Mouse (Mus musculus): ENCODE measurements around the gene Bid. TPM values are rescaled to one million over a fixed set of nuclear protein-coding genes. Genes with fewer than 3 reads are reported as not detected.
"Not testable (repeated sequence)": the region's sequence is repeated elsewhere in the genome, so short reads cannot be mapped to it uniquely, and the experiment has no call there.

Bid gene
- polyA plus RNA-seq, 1 experiment: 23.3 TPM

DNA sequence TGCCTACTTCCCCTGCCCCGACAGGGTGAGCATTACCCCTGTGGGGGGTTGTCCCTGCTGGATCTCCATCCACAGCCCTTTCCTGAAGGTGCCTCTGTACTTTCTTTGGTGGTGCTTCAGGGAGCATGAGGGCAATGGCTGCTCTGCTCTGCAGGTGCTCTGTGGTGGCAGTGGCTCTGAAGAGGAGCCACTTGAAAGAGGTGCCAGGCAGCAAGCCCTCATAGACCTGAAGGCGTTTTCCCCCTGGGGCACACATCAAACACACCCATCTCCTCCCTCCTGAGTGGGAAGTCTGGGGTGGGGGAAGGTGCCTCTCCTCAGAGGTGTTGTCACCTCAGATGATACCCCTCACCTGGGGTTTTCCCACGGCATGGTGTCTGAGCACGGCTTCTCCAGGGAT, 17.5 kb upstream of the Bid start:
- no peak for TF ChIP-seq POLR2A (IDR thresholded peaks at IDR 0.05; ENCODE audit: borderline replicate concordance, extremely low read depth, insufficient read depth, insufficient read length, poor library complexity, severe bottlenecking)
- TF ChIP-seq CTCF (IDR thresholded peaks at IDR 0.05; ENCODE audit: borderline replicate concordance, extremely low read depth, insufficient read depth, insufficient read length): no peak
- no peak for DNase-seq (ENCODE audit: low read depth)

DNA sequence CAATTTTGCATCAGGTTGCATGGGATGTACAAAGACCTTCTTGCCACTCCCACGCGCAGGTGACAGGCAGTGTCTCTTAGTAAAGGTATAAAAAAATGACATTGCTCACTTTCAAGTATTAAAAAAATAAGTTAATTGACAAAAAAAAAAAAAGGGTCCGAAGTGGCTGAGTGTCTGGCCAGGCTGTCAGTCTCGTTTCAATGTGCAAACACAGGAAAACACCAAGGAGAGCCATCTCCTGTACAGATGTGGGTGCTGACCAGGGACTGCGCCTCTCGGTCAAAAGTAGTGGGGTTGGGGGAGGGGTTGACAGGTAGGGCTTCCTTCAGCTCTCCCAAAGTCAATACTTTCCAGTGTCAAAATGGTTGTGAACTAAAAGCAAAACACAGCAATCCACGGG, 17.0 kb upstream of the Bid start:
- no peak for TF ChIP-seq POLR2A (IDR thresholded peaks at IDR 0.05; ENCODE audit: borderline replicate concordance, extremely low read depth, insufficient read depth, insufficient read length, poor library complexity, severe bottlenecking)
- no peak for TF ChIP-seq CTCF (IDR thresholded peaks at IDR 0.05; ENCODE audit: borderline replicate concordance, extremely low read depth, insufficient read depth, insufficient read length)
- no peak for DNase-seq (ENCODE audit: low read depth)

DNA sequence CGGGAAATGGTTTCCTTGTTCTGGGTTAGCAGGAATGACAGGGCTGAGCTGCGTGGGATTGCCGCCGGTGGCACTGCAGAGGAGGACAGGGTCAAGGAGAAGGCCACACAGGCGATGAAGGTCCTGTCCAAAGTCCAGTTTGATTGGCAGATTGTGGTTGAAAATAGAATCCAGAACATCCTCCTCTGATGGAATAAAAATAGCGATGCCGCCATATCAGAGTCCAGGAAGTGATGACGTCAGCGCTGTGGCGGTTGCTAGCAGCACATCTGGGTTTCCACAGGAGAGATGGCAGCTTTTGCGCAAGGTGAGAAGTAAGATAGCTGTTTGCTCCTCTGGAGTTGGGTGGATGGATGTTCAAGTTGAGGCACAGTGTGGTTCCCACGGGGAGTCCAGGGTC, 15.9 kb upstream of the Bid start:
- TF ChIP-seq CTCF (IDR thresholded peaks at IDR 0.05; ENCODE audit: borderline replicate concordance, extremely low read depth, insufficient read depth, insufficient read length): no peak
- no peak for TF ChIP-seq POLR2A (IDR thresholded peaks at IDR 0.05; ENCODE audit: borderline replicate concordance, extremely low read depth, insufficient read depth, insufficient read length, poor library complexity, severe bottlenecking)
- no peak for DNase-seq (ENCODE audit: low read depth)

DNA sequence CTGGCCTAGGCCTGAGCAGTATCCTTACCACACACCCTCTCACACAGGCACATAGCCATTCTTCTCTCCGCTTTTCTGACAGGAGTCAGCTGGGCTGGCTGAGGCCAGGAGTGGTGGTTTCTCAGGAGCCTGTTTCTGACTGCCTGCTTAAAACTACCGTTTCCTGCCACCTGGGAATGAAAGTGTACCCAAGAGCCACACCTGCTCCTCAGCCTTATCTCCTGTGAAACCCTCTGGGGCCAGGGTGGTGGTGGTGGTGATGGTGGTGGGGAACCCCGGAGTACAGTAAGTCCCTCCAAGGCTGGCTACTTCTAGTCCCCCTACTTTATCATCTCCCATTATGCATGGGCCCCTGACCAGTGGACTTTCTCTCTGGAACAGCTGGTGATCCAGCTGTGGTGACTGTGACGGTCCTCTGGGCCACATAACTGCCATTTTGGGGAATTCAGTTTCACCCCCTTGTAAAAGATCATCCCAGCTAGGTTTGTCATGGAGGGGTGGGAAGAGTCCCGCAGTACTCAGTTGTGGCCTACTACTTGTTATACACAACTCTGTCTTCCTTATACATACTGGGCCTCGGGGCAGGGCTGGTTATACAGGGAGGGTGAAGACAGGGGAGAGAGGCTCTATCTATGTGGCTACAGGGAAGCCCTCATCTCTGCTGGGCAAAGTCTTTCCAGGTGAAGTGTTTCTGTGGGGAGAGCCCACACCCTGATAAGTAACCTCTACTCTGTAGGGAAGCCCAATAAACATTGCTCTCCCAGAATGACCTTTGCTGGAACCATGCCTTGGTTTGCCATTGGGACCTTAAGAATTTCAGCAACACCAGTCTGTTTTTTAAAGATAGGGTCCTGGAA, 14.0 kb upstream of the Bid start:
- DNase-seq (ENCODE audit: low read depth): no peak
- TF ChIP-seq POLR2A (IDR thresholded peaks at IDR 0.05; ENCODE audit: borderline replicate concordance, extremely low read depth, insufficient read depth, insufficient read length, poor library complexity, severe bottlenecking) (no peak), CTCF (IDR thresholded peaks at IDR 0.05; ENCODE audit: borderline replicate concordance, extremely low read depth, insufficient read depth, insufficient read length) (no peak)

DNA sequence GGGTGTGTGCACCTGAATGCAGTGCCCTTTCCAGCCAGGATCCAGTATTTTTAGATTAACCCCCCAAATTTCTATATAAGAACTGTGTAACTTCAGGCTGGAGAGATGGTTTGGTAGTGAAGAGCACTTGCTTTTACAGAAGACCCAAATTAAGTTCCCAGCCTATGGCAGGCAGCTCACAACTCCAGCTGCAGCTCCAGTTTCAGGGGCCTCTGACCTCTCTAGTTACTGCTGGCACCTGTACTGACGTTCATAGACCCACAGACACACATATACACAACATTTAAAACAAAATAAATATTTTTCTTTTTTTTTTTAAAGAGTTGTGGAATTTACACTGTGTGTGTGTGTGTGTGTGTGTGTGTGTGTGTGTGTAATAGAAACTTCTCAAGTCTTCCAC, 12.8 kb upstream of the Bid start:
- no peak for TF ChIP-seq POLR2A (IDR thresholded peaks at IDR 0.05; ENCODE audit: borderline replicate concordance, extremely low read depth, insufficient read depth, insufficient read length, poor library complexity, severe bottlenecking)
- no peak for TF ChIP-seq CTCF (IDR thresholded peaks at IDR 0.05; ENCODE audit: borderline replicate concordance, extremely low read depth, insufficient read depth, insufficient read length)
- DNase-seq (ENCODE audit: low read depth): no peak

DNA sequence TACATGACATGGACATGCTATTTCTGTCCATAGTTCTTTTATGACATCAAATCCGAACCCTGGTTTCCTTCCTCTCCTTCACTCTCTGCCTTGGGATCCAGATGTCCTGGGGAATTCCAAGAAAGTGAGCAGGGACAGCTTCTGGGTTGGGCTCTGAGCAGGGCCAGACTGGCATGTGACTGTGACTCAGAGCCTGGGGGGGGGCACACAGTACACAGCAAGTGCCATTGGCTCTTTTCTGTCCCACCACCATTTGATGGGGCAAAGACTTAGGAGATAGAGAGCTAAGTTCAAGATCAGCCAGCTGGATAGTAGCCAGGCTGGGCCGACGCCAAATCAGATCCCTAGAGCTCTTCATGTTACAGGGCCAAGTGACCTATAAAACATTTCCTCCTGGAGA, 11.1 kb upstream of the Bid start:
- TF ChIP-seq CTCF (IDR thresholded peaks at IDR 0.05; ENCODE audit: borderline replicate concordance, extremely low read depth, insufficient read depth, insufficient read length) (no peak), POLR2A (IDR thresholded peaks at IDR 0.05; ENCODE audit: borderline replicate concordance, extremely low read depth, insufficient read depth, insufficient read length, poor library complexity, severe bottlenecking) (no peak)
- no peak for DNase-seq (ENCODE audit: low read depth)

DNA sequence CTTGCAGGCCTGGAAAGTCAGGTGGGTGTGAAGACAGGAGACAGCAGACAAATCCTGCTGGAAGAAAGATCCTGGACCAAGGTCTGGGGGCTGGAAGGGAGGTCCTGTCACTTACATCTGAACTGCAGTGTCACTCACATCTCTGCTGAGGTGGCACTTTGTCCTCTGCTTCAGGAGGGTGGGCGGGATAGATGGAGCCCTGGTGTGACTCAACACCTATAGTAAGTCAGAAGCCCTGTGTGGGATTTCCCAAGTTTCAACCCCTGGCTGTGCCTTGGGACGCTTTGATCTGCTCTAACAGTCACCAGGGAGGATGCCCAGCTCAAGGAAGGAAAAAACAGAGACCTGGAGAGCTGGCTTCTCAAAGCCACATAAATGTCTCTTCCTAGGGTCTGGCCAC, 10.2 kb upstream of the Bid start:
- TF ChIP-seq POLR2A (IDR thresholded peaks at IDR 0.05; ENCODE audit: borderline replicate concordance, extremely low read depth, insufficient read depth, insufficient read length, poor library complexity, severe bottlenecking) (no peak), CTCF (IDR thresholded peaks at IDR 0.05; ENCODE audit: borderline replicate concordance, extremely low read depth, insufficient read depth, insufficient read length) (no peak)
- no peak for DNase-seq (ENCODE audit: low read depth)

DNA sequence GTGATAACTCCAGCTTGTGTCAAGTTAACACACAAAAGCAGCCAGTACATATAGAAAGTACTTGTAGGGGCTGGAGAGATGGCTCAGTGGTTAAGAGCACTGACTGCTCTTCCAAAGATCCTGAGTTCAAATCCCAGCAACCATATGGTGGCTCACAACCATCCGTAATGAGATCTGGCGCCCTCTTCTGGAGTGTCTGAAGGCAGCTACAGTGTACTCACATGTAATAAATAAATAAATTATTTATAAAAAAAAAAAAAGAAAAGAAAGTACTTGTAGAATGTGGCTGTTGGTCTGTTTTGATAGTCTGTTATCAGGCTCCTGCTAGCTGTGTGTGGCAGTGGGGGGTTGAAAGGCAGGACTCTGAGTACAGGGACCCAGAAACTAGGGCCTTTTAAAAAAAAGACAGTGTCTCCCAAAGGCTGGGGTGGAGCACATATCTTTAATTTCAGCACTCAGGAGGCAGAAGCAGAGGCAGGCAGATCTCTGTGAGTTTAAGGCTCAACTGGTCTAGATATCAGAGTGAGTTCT, 8.2 kb upstream of the Bid start:
- not testable (repeated sequence) for DNase-seq (ENCODE audit: low read depth)

DNA sequence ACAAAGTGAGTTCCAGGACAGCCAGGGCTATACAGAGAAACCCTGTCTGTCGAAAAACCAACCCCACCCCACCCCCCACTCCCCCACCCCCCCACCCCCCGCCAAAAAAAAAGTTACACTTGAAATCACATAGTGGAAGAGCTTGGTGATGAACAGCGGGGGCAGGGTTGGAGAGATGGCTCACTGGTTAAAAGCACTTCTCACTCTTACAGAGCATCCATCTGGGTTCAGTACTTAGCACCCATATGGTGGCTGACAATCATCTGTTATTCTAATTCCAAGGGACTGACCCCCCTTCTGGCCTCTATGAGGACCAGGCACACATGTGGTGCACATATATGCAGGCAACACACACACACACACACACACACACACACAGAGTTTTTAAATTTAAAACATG, 1.3 kb upstream of the Bid start:
- DNase-seq (ENCODE audit: low read depth): peak; percentile 57
- TF ChIP-seq POLR2A (IDR thresholded peaks at IDR 0.05; ENCODE audit: borderline replicate concordance, extremely low read depth, insufficient read depth, insufficient read length, poor library complexity, severe bottlenecking): no peak
- TF ChIP-seq CTCF (IDR thresholded peaks at IDR 0.05; ENCODE audit: borderline replicate concordance, extremely low read depth, insufficient read depth, insufficient read length): no peak

DNA sequence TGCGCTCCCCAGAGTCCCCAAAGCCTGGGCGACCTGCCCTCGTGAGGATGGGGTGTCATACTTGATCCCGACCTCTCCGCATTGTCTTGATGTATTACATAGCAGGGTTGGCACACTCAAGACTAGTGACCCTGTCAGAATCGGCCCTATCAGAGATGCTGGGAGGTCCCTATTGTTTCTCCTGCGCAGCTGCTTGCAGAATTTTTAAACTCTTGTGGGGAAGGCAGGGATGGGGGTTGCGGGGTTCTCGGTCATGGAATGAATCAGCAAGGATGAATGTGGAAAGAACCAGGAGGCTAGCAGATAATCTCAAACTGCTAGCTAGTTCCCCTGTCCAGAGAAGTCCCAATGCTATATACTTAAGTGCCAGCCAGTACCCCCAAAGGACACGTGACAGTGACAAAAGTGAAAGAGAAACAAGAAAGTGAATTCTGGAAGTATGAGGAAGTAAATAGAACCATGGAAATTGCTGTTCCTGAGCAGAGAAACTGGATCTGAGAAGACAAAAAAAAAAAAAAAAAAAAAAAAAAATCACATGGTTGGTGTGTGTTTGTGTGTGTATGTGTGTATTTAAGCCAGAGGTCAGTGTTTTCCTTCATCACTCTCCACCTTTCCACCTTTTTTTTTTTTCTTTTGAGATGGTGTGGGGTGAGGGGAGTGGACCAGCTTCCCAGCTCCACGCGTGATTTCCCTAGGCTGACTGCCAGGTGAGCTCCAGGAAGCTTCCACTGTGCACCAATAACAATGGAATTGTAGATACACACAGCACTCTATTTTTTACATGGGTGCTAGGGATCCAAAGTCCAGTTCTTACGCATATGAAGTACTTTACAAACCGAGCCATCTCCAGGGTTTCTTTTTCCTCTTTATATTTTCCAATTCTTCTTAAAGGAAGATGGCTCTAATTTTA, 574 bp upstream of the Bid start:
- not testable (repeated sequence) for DNase-seq (ENCODE audit: low read depth)

DNA sequence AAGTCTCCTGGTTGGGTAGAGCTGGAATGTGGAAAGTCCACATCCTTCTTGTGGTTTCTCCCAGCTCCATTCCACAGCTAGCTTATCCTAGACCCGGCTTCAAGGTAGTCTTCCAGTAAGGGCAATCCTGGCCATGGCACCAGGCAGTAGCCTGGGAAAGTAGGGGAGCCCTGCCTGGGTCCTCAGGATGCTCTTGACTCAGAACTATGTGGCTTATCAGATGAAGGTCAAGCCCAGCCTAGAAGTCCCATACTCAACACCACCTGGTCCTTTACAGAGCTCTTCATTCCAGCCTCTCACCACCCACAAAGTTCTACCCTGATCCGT, 1.0 kb downstream of the Bid start:
- no peak for TF ChIP-seq POLR2A (IDR thresholded peaks at IDR 0.05; ENCODE audit: borderline replicate concordance, extremely low read depth, insufficient read depth, insufficient read length, poor library complexity, severe bottlenecking)
- TF ChIP-seq CTCF (IDR thresholded peaks at IDR 0.05; ENCODE audit: borderline replicate concordance, extremely low read depth, insufficient read depth, insufficient read length): no peak
- DNase-seq (ENCODE audit: low read depth): no peak
